Mouse (Mus musculus): ENCODE measurements around the gene Sec14l4. TPM values are rescaled to one million over a fixed set of nuclear protein-coding genes. Genes with fewer than 3 reads are reported as not detected.
A peak's percentile ranks its signal among the peaks of the same experiment; 100 is the strongest.

Sec14l4 gene
- polyA plus RNA-seq, 1 experiment from 2014 or later = 12.7 TPM

DNA sequence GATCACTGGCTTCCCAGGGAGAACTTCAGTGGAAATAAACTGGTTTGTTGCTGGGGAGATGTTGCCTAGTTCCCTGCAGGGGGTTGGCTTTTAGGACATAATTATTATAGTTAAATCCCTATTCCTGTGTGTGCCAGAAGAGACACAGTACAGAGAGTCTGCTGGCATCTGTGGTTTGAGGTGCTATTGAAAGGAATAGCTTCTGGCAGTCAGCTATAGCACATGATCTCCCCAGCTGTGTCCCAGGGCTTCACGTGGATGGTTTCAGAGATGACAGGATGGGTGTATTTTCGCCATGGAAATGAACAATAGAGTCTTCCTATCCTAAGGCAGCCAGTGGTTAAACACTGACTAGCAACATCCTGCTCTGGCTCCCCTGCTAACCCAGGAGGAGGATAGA is 56.0 kb downstream of the Sec14l4 start:
- no peak overlapping the region for H3K4me3 ChIP-seq
- ATAC-seq (ENCODE audit: borderline replicate concordance, extremely low read depth, low FRiP score, low TSS enrichment) = no peak
- H3K36me3 ChIP-seq = peaks cover 8% of the 10 kb centered on the region; the same call in 1 of the 2 replicates
- no peaks in the 10 kb centered on the region for H3K4me1 ChIP-seq
- no peaks in the 10 kb centered on the region for H3K27me3 ChIP-seq
- 59% methylated on average over 2 of the region's 2 CpGs for WGBS
- no peak overlapping the region for H3K4me2 ChIP-seq
- H3K9me3 ChIP-seq = no peaks in the 10 kb centered on the region
- H3K9ac ChIP-seq = no peak overlapping the region
- H3K27ac ChIP-seq = no peak overlapping the region

DNA sequence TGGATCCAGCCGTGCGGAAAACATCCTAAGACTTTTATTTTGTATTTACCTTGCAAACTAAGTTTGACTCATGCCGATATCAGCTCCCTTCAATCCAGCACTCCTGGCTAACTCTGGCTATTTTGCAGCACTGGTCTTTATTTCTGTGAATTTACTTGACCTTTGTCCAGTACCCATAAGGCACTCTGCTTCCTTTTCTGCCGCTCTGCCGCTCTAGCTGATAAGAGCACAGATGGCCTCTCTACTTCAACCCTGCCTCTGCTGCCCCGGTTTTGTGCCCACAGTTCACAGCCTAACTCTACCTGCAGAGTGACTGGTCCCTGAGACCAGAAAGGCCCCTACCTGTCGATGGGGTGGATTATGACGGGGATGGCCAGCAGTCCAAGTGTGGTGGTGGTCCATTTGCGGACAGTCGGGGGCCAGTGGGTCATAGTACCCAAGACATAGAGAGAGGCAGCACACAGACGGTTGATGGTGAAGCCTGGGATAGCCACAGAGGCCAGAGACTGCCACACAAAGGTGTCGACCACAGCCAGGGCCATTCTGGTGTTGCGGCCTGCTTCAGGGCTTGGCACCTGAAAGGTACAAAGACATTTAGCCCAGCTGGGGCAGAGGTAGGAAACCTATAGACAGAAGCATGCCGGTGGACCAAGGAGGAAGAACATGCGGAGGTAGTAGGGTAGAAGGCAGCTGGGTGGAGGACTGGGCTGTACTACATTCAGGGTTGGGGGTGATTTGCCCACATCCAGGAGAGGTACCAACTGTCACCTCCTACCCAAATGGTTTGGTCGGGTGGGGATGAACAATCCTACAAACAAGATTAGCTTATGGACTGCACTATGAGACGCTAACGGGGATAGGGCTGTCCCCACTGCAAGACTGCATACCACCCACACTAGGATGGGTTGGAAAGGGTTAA is 62.5 kb downstream of the Sec14l4 start:
- no peak overlapping the region for H3K27ac ChIP-seq
- WGBS = 72% methylated on average over 18 of the region's 18 CpGs
- no peak for ATAC-seq (ENCODE audit: borderline replicate concordance, extremely low read depth, low FRiP score, low TSS enrichment)
- H3K27me3 ChIP-seq = no peaks in the 10 kb centered on the region
- H3K9ac ChIP-seq = no peak overlapping the region
- H3K36me3 ChIP-seq = peaks cover 8% of the 10 kb centered on the region; the same call in 1 of the 2 replicates
- peaks cover 19% of the 10 kb centered on the region for H3K4me1 ChIP-seq
- peak overlapping the region; percentile 89; the same call in 1 of the 2 replicates for H3K4me2 ChIP-seq
- 0 out of 2 replicates have a peak overlapping the region, but pooled peaks have one; percentile 54 for H3K4me3 ChIP-seq
- no peaks in the 10 kb centered on the region for H3K9me3 ChIP-seq

DNA sequence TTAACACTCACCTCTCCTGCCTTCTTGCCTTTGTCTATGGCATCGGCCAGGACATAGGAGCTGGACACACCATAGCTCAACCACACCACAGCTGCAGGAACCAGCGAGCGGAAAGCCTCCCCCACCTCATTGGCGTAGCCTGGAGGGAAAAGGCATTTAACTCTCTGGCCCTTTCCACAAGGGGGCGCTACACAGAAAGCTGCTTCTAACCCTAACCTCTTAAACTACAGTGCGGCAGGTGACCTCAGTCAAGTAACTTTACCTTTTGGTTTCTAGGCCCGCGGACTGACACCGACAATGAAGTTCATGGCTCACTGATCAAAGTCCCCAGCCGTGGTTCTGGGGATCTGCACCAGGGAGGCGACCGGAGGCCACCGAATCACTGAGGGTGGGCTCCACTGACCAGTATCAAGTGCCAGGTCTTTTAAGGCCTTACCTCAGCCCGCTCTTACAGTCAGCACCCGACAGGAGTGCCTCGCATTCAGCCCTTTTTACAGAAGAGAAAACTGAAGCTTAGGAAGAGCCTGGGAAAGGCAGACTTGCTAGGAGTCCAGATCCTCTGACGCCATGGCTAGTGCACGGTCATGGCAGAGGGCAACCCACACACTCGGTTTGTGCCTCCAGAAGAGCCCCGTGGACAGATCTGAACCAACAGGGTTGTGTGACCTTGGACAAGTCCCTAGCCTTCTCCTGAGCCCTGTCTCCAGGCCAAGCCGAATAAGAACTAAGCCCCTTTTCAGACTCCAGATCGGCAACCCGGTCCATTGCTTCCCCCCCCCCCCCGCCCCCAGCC is 63.3 kb downstream of the Sec14l4 start:
- Histone ChIP-seq H3K4me2 (peak overlapping the region; percentile 89), H3K36me3 (peaks cover 8% of the 10 kb centered on the region; the same call in 1 of the 2 replicates), H3K9me3 (no peaks in the 10 kb centered on the region), H3K4me1 (peaks cover 19% of the 10 kb centered on the region), H3K27ac (peak overlapping the region; percentile 83), H3K4me3 (peak overlapping the region; percentile 54), H3K27me3 (no peaks in the 10 kb centered on the region), H3K9ac (peak overlapping the region; percentile 48)
- no peak for ATAC-seq (ENCODE audit: borderline replicate concordance, extremely low read depth, low FRiP score, low TSS enrichment)
- WGBS = 8% methylated on average over 23 of the region's 24 CpGs

DNA sequence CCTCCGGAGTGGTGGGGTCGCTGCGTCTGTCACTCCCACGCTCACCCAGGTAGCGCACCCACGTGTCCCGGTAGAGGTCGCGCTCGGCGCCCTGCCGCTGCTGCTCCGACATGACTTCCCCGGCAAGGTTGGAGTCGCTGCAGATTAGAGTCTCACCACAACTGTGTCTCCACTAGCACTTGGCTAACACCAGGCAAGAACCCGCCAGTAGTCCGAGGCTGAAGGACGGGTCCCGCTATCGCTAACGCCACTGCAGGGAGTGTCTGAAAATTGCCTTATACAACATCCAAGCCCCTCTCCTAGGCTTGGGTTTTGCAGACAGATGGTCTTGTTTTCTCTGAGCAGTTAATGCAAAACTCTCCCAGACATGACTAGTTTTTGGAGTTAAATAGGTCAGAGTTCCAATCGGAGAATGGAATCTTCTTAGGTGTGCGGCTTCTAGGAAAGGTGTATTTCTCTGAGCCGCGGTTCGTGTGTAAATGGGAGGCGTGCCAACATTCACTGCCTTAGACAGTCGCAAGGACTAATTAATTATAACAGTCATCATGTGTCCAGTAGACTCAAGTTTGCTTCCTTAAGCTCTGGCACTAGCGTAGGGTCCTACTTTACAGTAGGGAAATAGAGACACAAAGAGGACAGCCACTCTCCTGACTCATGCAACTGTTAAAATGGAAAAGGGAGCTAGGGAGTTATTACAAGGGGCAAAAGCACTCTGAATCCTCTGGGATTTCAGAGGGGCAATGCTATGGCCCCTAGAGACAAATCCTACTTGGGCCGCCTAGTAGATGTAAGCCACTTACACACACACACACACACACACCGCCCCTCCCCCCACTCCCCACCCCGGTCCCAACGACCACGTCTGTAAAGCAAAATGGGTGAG is 64.2 kb downstream of the Sec14l4 start, which contains the start of gene Mtfp1:
Gene Mtfp1 (minus strand): TSS at position 275 of the 883 bp plus-strand sequence.
- no peaks in the 10 kb centered on the region for H3K9me3 ChIP-seq
- peak within 1 kb of the TSS; percentile 48 for H3K9ac ChIP-seq
- peak within 1 kb of the TSS; percentile 83 for H3K27ac ChIP-seq
- peak within 1 kb of the TSS; percentile 54 for H3K4me3 ChIP-seq
- peaks cover 19% of the 10 kb centered on the region for H3K4me1 ChIP-seq
- H3K36me3 ChIP-seq = peaks cover 8% of the 10 kb centered on the region; the same call in 1 of the 2 replicates
- no peaks in the 10 kb centered on the region for H3K27me3 ChIP-seq
- WGBS = 5% methylated on average over 34 of the region's 34 CpGs
- H3K4me2 ChIP-seq = peak within 1 kb of the TSS; percentile 89
- ATAC-seq (ENCODE audit: borderline replicate concordance, extremely low read depth, low FRiP score, low TSS enrichment) = peak; percentile 15; the same call in 1 of the 2 replicates

DNA sequence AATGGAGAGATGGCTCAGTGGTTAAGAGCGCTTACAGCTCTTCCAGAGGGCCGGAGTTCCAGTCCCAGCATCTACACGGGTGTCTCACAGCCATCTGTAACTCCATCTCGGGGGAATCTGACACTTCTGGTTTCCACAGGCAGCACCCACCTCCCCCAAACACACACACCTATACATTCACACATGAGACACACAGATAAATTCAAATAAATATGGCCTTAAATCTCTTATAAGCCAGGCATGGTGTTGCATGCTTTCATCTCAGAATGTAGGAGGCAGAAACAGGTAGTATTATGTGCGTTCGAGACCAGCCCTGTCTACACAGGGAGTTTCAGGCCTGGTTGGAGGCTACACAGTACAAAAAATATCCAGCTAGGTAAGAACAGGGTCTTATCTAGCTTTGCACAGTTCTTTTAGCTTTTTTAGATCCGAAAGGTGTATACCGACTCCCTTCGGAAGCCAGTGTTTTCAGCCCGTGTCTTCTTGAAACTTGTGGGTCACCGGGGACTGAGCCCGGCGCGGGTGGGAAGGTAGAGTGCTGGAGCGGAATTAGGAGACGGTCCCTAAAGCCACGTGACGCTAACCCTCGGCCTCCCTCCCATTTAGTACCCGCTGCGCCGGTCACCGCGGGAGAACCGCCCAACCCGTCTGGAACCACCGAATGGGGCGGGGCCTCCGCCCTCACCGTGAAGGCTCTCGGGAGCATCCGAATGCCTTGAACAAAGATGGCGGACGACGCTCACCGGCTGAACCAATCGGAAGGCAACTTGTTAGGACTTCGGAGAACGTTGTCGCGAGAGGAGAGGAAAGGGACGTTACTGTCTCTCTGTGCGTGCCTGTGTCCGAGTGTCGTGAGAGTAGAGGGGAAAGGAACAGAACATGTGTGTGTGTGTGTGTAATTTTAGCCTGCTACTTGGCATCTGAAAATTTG is 65.1 kb downstream of the Sec14l4 start:
- Histone ChIP-seq H3K4me1 (peaks cover 19% of the 10 kb centered on the region), H3K9me3 (no peaks in the 10 kb centered on the region), H3K36me3 (peaks cover 1% of the 10 kb centered on the region; the same call in 1 of the 2 replicates), H3K4me2 (peak overlapping the region; percentile 89), H3K9ac (peak overlapping the region; percentile 67), H3K27me3 (no peaks in the 10 kb centered on the region), H3K4me3 (peak overlapping the region; percentile 54), H3K27ac (peak overlapping the region; percentile 84)
- WGBS = 2% methylated on average over 45 of the region's 45 CpGs
- peak; percentile 95 for ATAC-seq (ENCODE audit: borderline replicate concordance, extremely low read depth, low FRiP score, low TSS enrichment)

DNA sequence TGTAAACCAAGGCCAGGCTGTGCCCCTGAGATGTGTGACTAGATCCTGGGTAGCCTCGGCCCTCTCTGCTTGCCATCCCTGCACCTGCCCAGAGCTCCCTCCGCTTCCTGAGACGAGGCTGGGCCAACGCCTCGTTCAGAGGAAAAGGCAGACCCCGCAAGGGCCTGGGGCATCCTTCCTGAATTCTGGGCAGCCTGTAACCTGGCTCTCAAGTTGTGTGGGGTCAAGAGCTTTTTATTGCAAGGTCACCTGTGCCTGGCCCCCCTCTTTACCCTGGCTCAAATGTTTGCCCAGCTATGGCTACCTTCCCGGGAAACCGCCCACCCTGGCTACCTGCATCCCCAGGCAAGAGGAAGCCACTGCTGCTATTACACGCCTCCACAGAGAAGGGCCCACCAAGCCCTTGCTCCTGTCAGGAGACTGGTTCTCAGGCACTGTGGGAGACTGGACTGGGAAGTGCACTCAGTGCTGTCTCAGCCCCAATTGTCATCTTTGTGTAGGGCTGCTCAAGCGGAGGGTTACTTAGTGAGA is 65.9 kb downstream of the Sec14l4 start:
- WGBS = 29% methylated on average over 10 of the region's 10 CpGs
- H3K27me3 ChIP-seq = no peaks in the 10 kb centered on the region
- H3K9ac ChIP-seq = peak overlapping the region; percentile 67
- H3K4me3 ChIP-seq = peak overlapping the region; percentile 54
- H3K4me1 ChIP-seq = peaks cover 19% of the 10 kb centered on the region
- peak; percentile 10; the same call in 1 of the 2 replicates for ATAC-seq (ENCODE audit: borderline replicate concordance, extremely low read depth, low FRiP score, low TSS enrichment)
- no peaks in the 10 kb centered on the region for H3K9me3 ChIP-seq
- H3K4me2 ChIP-seq = peak overlapping the region; percentile 89
- no peaks in the 10 kb centered on the region for H3K36me3 ChIP-seq
- peak overlapping the region; percentile 84 for H3K27ac ChIP-seq

Other genes with a start within 250 kb of the Sec14l4 start
- gene Osbp2, start 167.6 kb upstream of the Sec14l4 start, polyA plus RNA-seq (2015; fragmentation: Nextera tagmentation; extraction: Ambion mirVana) = 0.20 and 0.34 TPM in 2 replicates
- gene 4921536K21Rik, start 136.4 kb upstream of the Sec14l4 start, polyA plus RNA-seq (2015; fragmentation: Nextera tagmentation; extraction: Ambion mirVana) = 0.37 and 0.39 TPM in 2 replicates
- 9.8 and 10.2 TPM in 2 replicates for gene Dusp18, start 136.2 kb upstream of the Sec14l4 start, polyA plus RNA-seq (2015; fragmentation: Nextera tagmentation; extraction: Ambion mirVana)
- 3.4 and 3.8 TPM in 2 replicates for gene Slc35e4, start 116.8 kb upstream of the Sec14l4 start, polyA plus RNA-seq (2015; fragmentation: Nextera tagmentation; extraction: Ambion mirVana)
- gene Tcn2, start 99.3 kb upstream of the Sec14l4 start, polyA plus RNA-seq (2015; fragmentation: Nextera tagmentation; extraction: Ambion mirVana) = 47.7 and 52.1 TPM in 2 replicates
- gene Pes1, start 67.5 kb upstream of the Sec14l4 start, polyA plus RNA-seq (2015; fragmentation: Nextera tagmentation; extraction: Ambion mirVana) = 76.2 and 78.1 TPM in 2 replicates
- gene 4930556J24Rik, start 54.7 kb upstream of the Sec14l4 start, polyA plus RNA-seq (2015; fragmentation: Nextera tagmentation; extraction: Ambion mirVana) = 0.18 and 0.21 TPM in 2 replicates
- 7.9 and 9.0 TPM in 2 replicates for gene Gal3st1, start 47.8 kb upstream of the Sec14l4 start, polyA plus RNA-seq (2015; fragmentation: Nextera tagmentation; extraction: Ambion mirVana)
- 17.3 and 19.9 TPM in 2 replicates for gene Sec14l3, start 33.4 kb downstream of the Sec14l4 start, polyA plus RNA-seq (2015; fragmentation: Nextera tagmentation; extraction: Ambion mirVana)
- gene Mtfp1, start 64.0 kb downstream of the Sec14l4 start, polyA plus RNA-seq (2015; fragmentation: Nextera tagmentation; extraction: Ambion mirVana) = 9.9 and 11.4 TPM in 2 replicates
- 2.2 and 3.0 TPM in 2 replicates for gene Sec14l2, start 92.0 kb downstream of the Sec14l4 start, polyA plus RNA-seq (2015; fragmentation: Nextera tagmentation; extraction: Ambion mirVana)
- gene Rnf215, start 103.7 kb downstream of the Sec14l4 start, polyA plus RNA-seq (2015; fragmentation: Nextera tagmentation; extraction: Ambion mirVana) = 33.1 and 34.2 TPM in 2 replicates
- 8.9 and 9.5 TPM in 2 replicates for gene Ccdc157, start 128.8 kb downstream of the Sec14l4 start, polyA plus RNA-seq (2015; fragmentation: Nextera tagmentation; extraction: Ambion mirVana)
- 44.8 and 45.8 TPM in 2 replicates for gene Sf3a1, start 128.9 kb downstream of the Sec14l4 start, polyA plus RNA-seq (2015; fragmentation: Nextera tagmentation; extraction: Ambion mirVana)
- 32.3 and 34.2 TPM in 2 replicates for gene Tbc1d10a, start 155.3 kb downstream of the Sec14l4 start, polyA plus RNA-seq (2015; fragmentation: Nextera tagmentation; extraction: Ambion mirVana)
- gene Castor1, start 186.8 kb downstream of the Sec14l4 start, polyA plus RNA-seq (2015; fragmentation: Nextera tagmentation; extraction: Ambion mirVana) = 4.0 and 6.3 TPM in 2 replicates
- 0.09 and 0.22 TPM in 2 replicates for gene Osm, start 205.0 kb downstream of the Sec14l4 start, polyA plus RNA-seq (2015; fragmentation: Nextera tagmentation; extraction: Ambion mirVana)
- 0.19 and 0.32 TPM in 2 replicates for gene Lif, start 226.1 kb downstream of the Sec14l4 start, polyA plus RNA-seq (2015; fragmentation: Nextera tagmentation; extraction: Ambion mirVana)

Data from lung, embryonic 15.5 days (tissue).